Mouse (Mus musculus): ENCODE measurements at regions not wholly inside any gene's neighbourhood (a gene's known extent, or its start where the extent isn't known, plus 50 kb on each side); places are given as distances from the start of the nearest gene placed in this dataset.

- ATAC-seq (replicated peaks; ENCODE audit: low FRiP score) (no peak), DNase-seq (ENCODE audit: low spot score) (no peak)
- WGBS = 52% methylated on average over 3 of the region's 3 CpGs
- Histone ChIP-seq H3K27me3 (replicated peaks; ENCODE audit: control insufficient read depth, insufficient read depth, low read length) (no peaks in the 10 kb centered on the region), H3K27ac (ENCODE audit: low read depth, low read length) (no peak overlapping the region; the same call in 1 of the 2 replicates), H3K4me3 (ENCODE audit: low read depth, low read length) (no peak overlapping the region), H3K4me1 (replicated peaks; ENCODE audit: control insufficient read depth, insufficient read depth, low read length) (0 out of 2 replicates have a peak, but pooled peaks cover 2% of the 10 kb centered on the region), H3K9ac (ENCODE audit: low read depth, low read length) (no peak overlapping the region), H3K4me2 (no peak overlapping the region), H3K36me3 (ENCODE audit: control insufficient read depth, insufficient read depth, low read length) (no peaks in the 10 kb centered on the region), H3K9me3 (ENCODE audit: control insufficient read depth, low read length) (no peaks in the 10 kb centered on the region)
These were observed 73.3 kb upstream of the Col5a1 start for GRCm38 (mm10) chr2:27812946-27813345.

GRCm38 (mm10) chr2:27813370-27813769, 72.9 kb upstream of the Col5a1 start:
- Histone ChIP-seq H3K27ac (ENCODE audit: low read depth, low read length) (no peak overlapping the region; the same call in 1 of the 2 replicates), H3K4me1 (replicated peaks; ENCODE audit: control insufficient read depth, insufficient read depth, low read length) (0 out of 2 replicates have a peak, but pooled peaks cover 2% of the 10 kb centered on the region), H3K9ac (ENCODE audit: low read depth, low read length) (no peak overlapping the region), H3K27me3 (replicated peaks; ENCODE audit: control insufficient read depth, insufficient read depth, low read length) (no peaks in the 10 kb centered on the region), H3K4me3 (ENCODE audit: low read depth, low read length) (no peak overlapping the region), H3K4me2 (no peak overlapping the region), H3K9me3 (ENCODE audit: control insufficient read depth, low read length) (no peaks in the 10 kb centered on the region), H3K36me3 (ENCODE audit: control insufficient read depth, insufficient read depth, low read length) (no peaks in the 10 kb centered on the region)
- no peak for DNase-seq (ENCODE audit: low spot score)
- ATAC-seq (replicated peaks; ENCODE audit: low FRiP score) = no peak
- WGBS = 47% methylated on average over 6 of the region's 6 CpGs

GRCm38 (mm10) chr2:27818656-27819055, 67.6 kb upstream of the Col5a1 start:
- DNase-seq (ENCODE audit: low spot score) = no peak
- Histone ChIP-seq H3K9me3 (ENCODE audit: control insufficient read depth, low read length) (no peaks in the 10 kb centered on the region), H3K4me3 (ENCODE audit: low read depth, low read length) (no peak overlapping the region), H3K4me2 (no peak overlapping the region), H3K36me3 (ENCODE audit: control insufficient read depth, insufficient read depth, low read length) (no peaks in the 10 kb centered on the region), H3K4me1 (replicated peaks; ENCODE audit: control insufficient read depth, insufficient read depth, low read length) (no peaks in the 10 kb centered on the region), H3K27me3 (replicated peaks; ENCODE audit: control insufficient read depth, insufficient read depth, low read length) (no peaks in the 10 kb centered on the region), H3K27ac (ENCODE audit: low read depth, low read length) (no peak overlapping the region), H3K9ac (ENCODE audit: low read depth, low read length) (no peak overlapping the region)
- 49% methylated on average over 4 of the region's 4 CpGs for WGBS
- ATAC-seq (replicated peaks; ENCODE audit: low FRiP score) = no peak

- ATAC-seq (replicated peaks; ENCODE audit: low FRiP score) = no peak
- no peaks in the 10 kb centered on the region for H3K27me3 ChIP-seq (replicated peaks; ENCODE audit: control insufficient read depth, insufficient read depth, low read length)
- no peak overlapping the region for H3K4me3 ChIP-seq (ENCODE audit: low read depth, low read length)
- H3K36me3 ChIP-seq (ENCODE audit: control insufficient read depth, insufficient read depth, low read length) = no peaks in the 10 kb centered on the region
- H3K4me2 ChIP-seq = no peak overlapping the region
- no peak overlapping the region for H3K27ac ChIP-seq (ENCODE audit: low read depth, low read length)
- no peak overlapping the region for H3K9ac ChIP-seq (ENCODE audit: low read depth, low read length)
- no peaks in the 10 kb centered on the region for H3K9me3 ChIP-seq (ENCODE audit: control insufficient read depth, low read length)
- H3K4me1 ChIP-seq (replicated peaks; ENCODE audit: control insufficient read depth, insufficient read depth, low read length) = no peaks in the 10 kb centered on the region
- DNase-seq (ENCODE audit: low spot score) = no peak
- WGBS = 80% methylated on average over 2 of the region's 2 CpGs
These were observed 59.4 kb upstream of the Col5a1 start for GRCm38 (mm10) chr2:27826826-27827225.

GRCm38 (mm10) chr2:27827582-27827981, 58.6 kb upstream of the Col5a1 start:
- Histone ChIP-seq H3K4me2 (no peak overlapping the region), H3K9ac (ENCODE audit: low read depth, low read length) (no peak overlapping the region), H3K27ac (ENCODE audit: low read depth, low read length) (no peak overlapping the region), H3K36me3 (ENCODE audit: control insufficient read depth, insufficient read depth, low read length) (no peaks in the 10 kb centered on the region), H3K27me3 (replicated peaks; ENCODE audit: control insufficient read depth, insufficient read depth, low read length) (no peaks in the 10 kb centered on the region), H3K4me3 (ENCODE audit: low read depth, low read length) (no peak overlapping the region), H3K4me1 (replicated peaks; ENCODE audit: control insufficient read depth, insufficient read depth, low read length) (no peaks in the 10 kb centered on the region), H3K9me3 (ENCODE audit: control insufficient read depth, low read length) (no peaks in the 10 kb centered on the region)
- DNase-seq (ENCODE audit: low spot score) (no peak), ATAC-seq (replicated peaks; ENCODE audit: low FRiP score) (no peak)
- WGBS = 78% methylated on average over 5 of the region's 5 CpGs

GRCm38 (mm10) chr2:27828237-27828636, 58.0 kb upstream of the Col5a1 start:
- H3K9ac ChIP-seq (ENCODE audit: low read depth, low read length) = no peak overlapping the region
- no peak overlapping the region for H3K27ac ChIP-seq (ENCODE audit: low read depth, low read length)
- H3K4me3 ChIP-seq (ENCODE audit: low read depth, low read length) = no peak overlapping the region
- DNase-seq (ENCODE audit: low spot score) (no peak), ATAC-seq (replicated peaks; ENCODE audit: low FRiP score) (no peak)
- H3K4me2 ChIP-seq = no peak overlapping the region
- H3K4me1 ChIP-seq (replicated peaks; ENCODE audit: control insufficient read depth, insufficient read depth, low read length) = no peaks in the 10 kb centered on the region
- 71% methylated on average over 6 of the region's 6 CpGs for WGBS
- H3K27me3 ChIP-seq (replicated peaks; ENCODE audit: control insufficient read depth, insufficient read depth, low read length) = no peaks in the 10 kb centered on the region
- H3K36me3 ChIP-seq (ENCODE audit: control insufficient read depth, insufficient read depth, low read length) = no peaks in the 10 kb centered on the region
- no peaks in the 10 kb centered on the region for H3K9me3 ChIP-seq (ENCODE audit: control insufficient read depth, low read length)

- H3K9ac ChIP-seq (ENCODE audit: low read depth, low read length) = no peak overlapping the region
- no peak overlapping the region for H3K4me3 ChIP-seq (ENCODE audit: low read depth, low read length)
- no peaks in the 10 kb centered on the region for H3K4me1 ChIP-seq (replicated peaks; ENCODE audit: control insufficient read depth, insufficient read depth, low read length)
- ATAC-seq (replicated peaks; ENCODE audit: low FRiP score) = no peak
- no peaks in the 10 kb centered on the region for H3K36me3 ChIP-seq (ENCODE audit: control insufficient read depth, insufficient read depth, low read length)
- H3K27ac ChIP-seq (ENCODE audit: low read depth, low read length) = no peak overlapping the region
- no peak overlapping the region for H3K4me2 ChIP-seq
- no peaks in the 10 kb centered on the region for H3K27me3 ChIP-seq (replicated peaks; ENCODE audit: control insufficient read depth, insufficient read depth, low read length)
- 61% methylated on average over 5 of the region's 5 CpGs for WGBS
- no peak for DNase-seq (ENCODE audit: low spot score)
- H3K9me3 ChIP-seq (ENCODE audit: control insufficient read depth, low read length) = no peaks in the 10 kb centered on the region
These were observed 56.7 kb upstream of the Col5a1 start for GRCm38 (mm10) chr2:27829551-27829950.

- Histone ChIP-seq H3K4me1 (replicated peaks; ENCODE audit: control insufficient read depth, insufficient read depth, low read length) (peaks cover 4% of the 10 kb centered on the region; the same call in 1 of the 2 replicates), H3K36me3 (ENCODE audit: control insufficient read depth, insufficient read depth, low read length) (no peaks in the 10 kb centered on the region), H3K27me3 (replicated peaks; ENCODE audit: control insufficient read depth, insufficient read depth, low read length) (no peaks in the 10 kb centered on the region), H3K4me2 (no peak overlapping the region), H3K9me3 (ENCODE audit: control insufficient read depth, low read length) (no peaks in the 10 kb centered on the region), H3K9ac (ENCODE audit: low read depth, low read length) (no peak overlapping the region), H3K4me3 (ENCODE audit: low read depth, low read length) (no peak overlapping the region), H3K27ac (ENCODE audit: low read depth, low read length) (no peak overlapping the region)
- WGBS = 77% methylated on average over 4 of the region's 4 CpGs
- ATAC-seq (replicated peaks; ENCODE audit: low FRiP score) = no peak
- no peak for DNase-seq (ENCODE audit: low spot score)
These were observed 51.3 kb upstream of the Col5a1 start for GRCm38 (mm10) chr2:27834971-27835370.

- ATAC-seq (replicated peaks; ENCODE audit: low FRiP score) = no peak
- WGBS = 52% methylated on average over 10 of the region's 10 CpGs
These were observed 50.3 kb upstream of the Col5a1 start for GRCm38 (mm10) chr2:27835758-27836460.

More at GRCm38 (mm10) chr2:27835758-27836460, 50.3 kb upstream of the Col5a1 start:
- DNase-seq (ENCODE audit: low spot score) = no peak
- no peak overlapping the region for H3K4me3 ChIP-seq (ENCODE audit: low read depth, low read length)
- H3K4me1 ChIP-seq (replicated peaks; ENCODE audit: control insufficient read depth, insufficient read depth, low read length) = peaks cover 4% of the 10 kb centered on the region; the same call in 1 of the 2 replicates
- no peaks in the 10 kb centered on the region for H3K36me3 ChIP-seq (ENCODE audit: control insufficient read depth, insufficient read depth, low read length)
- H3K27ac ChIP-seq (ENCODE audit: low read depth, low read length) = peak overlapping the region; percentile 6; the same call in 1 of the 2 replicates
- H3K27me3 ChIP-seq (replicated peaks; ENCODE audit: control insufficient read depth, insufficient read depth, low read length) = no peaks in the 10 kb centered on the region
- H3K9ac ChIP-seq (ENCODE audit: low read depth, low read length) = no peak overlapping the region
- no peak overlapping the region for H3K4me2 ChIP-seq
- no peaks in the 10 kb centered on the region for H3K9me3 ChIP-seq (ENCODE audit: control insufficient read depth, low read length)

Measured in liver, embryonic 11.5 days (tissue).